Mouse (Mus musculus): Measurements from ENCODE around the gene Tmem56. TPM values are rescaled to one million over a fixed set of nuclear protein-coding genes. Genes with fewer than 3 reads are reported as not detected.

The Tmem56 gene
- 1.0 TPM for polyA plus RNA-seq (2015; fragmentation: Illumina TruSeq; extraction: RNeasy Lipid Tissue Mini Kit (QIAGEN cat#74804); ENCODE audit: insufficient read depth, low replicate concordance)

GRCm38 (mm10) chr3:121282998-121283397 is at the start of gene Tmem56:
Gene Tmem56, minus strand, starts transcription at chr3:121283098.

DNA sequence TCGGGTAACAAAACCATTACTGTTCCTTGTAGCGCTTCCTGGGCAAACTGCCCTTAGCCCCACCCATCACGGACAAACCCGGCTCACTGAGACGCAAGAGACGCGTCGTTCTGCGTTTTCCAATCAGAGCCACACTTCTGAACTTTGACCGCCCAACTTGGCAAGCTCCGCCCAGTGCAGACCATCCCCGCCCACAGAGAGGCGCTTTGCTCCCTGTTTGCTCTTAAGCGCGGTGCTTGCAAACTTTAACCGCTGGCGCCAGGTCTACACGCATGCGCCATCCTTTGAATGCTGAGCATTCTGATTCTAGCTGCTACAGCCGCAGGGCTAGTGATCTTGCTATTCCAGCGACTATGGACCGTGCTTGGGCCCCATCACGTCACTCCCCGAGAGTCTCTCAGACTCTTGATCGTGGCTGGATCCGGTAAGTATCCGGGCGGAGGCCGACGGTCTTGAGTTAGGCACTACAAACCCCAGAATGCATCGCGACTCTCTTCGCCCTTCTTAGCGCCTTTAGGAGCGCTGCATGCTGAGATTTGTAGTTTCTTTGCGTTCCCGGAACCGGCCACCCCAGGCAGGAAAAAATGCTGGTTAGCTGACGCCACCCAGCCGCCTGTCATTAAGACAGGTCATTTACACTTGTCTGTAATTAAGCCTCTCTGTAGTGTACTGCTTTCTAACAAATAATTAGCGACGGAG is 8.8 kb upstream of the Tmem56 start, which contains the start of gene Alg14:
TSS of gene Alg14 (plus strand) at position 214 of the 699 bp plus-strand sequence.

GRCm38 (mm10) chr3:121171243-121171871 is 111.5 kb downstream of the Tmem56 start, which contains the start of gene Rwdd3:
Gene Rwdd3, minus strand, starts transcription at chr3:121171695.

Other genes with a start within 250 kb of the Tmem56 start
- 7.0 TPM for gene Rwdd3, start 111.4 kb downstream of the Tmem56 start, polyA plus RNA-seq (2015; fragmentation: Illumina TruSeq; extraction: RNeasy Lipid Tissue Mini Kit (QIAGEN cat#74804); ENCODE audit: insufficient read depth, low replicate concordance)
- gene Alg14, start 8.7 kb upstream of the Tmem56 start, polyA plus RNA-seq (2015; fragmentation: Illumina TruSeq; extraction: RNeasy Lipid Tissue Mini Kit (QIAGEN cat#74804); ENCODE audit: insufficient read depth, low replicate concordance): 17.5 TPM
- 143 TPM for gene Cnn3, start 143.4 kb upstream of the Tmem56 start, polyA plus RNA-seq (2015; fragmentation: Illumina TruSeq; extraction: RNeasy Lipid Tissue Mini Kit (QIAGEN cat#74804); ENCODE audit: insufficient read depth, low replicate concordance)
- gene Slc44a3, start 249.3 kb upstream of the Tmem56 start, polyA plus RNA-seq (2015; fragmentation: Illumina TruSeq; extraction: RNeasy Lipid Tissue Mini Kit (QIAGEN cat#74804); ENCODE audit: insufficient read depth, low replicate concordance): not detected

Data from spleen, adult 10 weeks (tissue).